Mouse (Mus musculus): ENCODE data around the gene Mfrp.

DNA sequence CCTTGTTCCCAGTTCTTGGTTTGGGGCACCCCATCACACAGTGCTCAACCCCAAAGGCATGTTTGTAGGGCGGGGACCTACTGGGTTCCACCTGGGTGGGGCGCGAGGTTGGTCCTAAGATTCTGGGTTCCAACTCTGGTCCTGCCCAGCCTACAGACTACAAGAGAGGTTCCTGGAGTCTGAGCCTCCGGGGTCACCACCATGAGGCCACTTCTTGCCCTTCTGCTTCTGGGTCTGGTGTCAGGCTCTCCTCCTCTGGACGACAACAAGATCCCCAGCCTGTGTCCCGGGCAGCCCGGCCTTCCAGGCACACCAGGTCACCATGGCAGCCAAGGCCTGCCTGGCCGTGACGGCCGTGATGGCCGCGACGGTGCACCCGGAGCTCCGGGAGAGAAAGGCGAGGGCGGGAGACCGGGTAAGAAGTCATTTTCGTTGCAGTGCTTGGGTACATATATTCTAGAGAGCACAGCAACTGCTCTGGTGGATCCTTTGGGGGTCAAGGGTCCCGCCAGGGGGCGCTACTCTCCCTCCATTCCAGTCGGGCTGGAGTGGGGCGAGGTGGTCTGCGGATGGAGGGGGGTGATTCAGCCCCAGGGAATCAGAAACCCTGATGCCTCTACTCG, 6.1 kb downstream of the Mfrp start:
- TF ChIP-seq POU5F1 (IDR thresholded peaks at IDR 0.05; ENCODE audit: borderline replicate concordance, low read length) (no peak), CTCF (conservative IDR thresholded peaks at IDR 0.05; ENCODE audit: low read length) (peak; percentile 81), NANOG (IDR thresholded peaks at IDR 0.05; ENCODE audit: borderline replicate concordance, low read length) (no peak)
